19 mouse cellular contexts compared by ENCODE assay signal in genomic region chr6:48440306-48441014, GRCm38 (mm10). TPM values are rescaled to one million over a fixed set of nuclear protein-coding genes. Genes with fewer than 3 reads are reported as not detected.
DNase-seq lines count a peak whose midpoint lies in the region; ATAC-seq and TF ChIP-seq lines count a peak whose summit lies in the region.
"Had no signal": no experiment of that assay in that cellular context is flagged by ENCODE, and none has a peak within 500 bp of the region (broad histone marks: within the 10 kb centered on the region; RNA-seq: fewer than 3 reads in every experiment).

No protein-coding gene starts in this region.

- WGBS in lung, postnatal 0 days, result 47% methylated on average over 14 of the region's 14 CpGs
- WGBS in embryonic facial prominence, embryonic 13.5 days, result 23% methylated on average over 13 of the region's 14 CpGs

- peaks cover 33% of the 10 kb centered on the region for H3K36me3 ChIP-seq in lung, postnatal 0 days (ENCODE audit: insufficient read depth, low read length)
- peaks cover 69% of the 10 kb centered on the region for H3K36me3 ChIP-seq in embryonic facial prominence, embryonic 13.5 days

- H3K9ac ChIP-seq in lung, postnatal 0 days (replicated peaks; ENCODE audit: low read depth), result no peak overlapping the region
- 0 out of 2 replicates have a peak overlapping the region, but pooled peaks have one; percentile 16 for H3K9ac ChIP-seq in embryonic facial prominence, embryonic 13.5 days
- H3K9ac ChIP-seq: lung, embryonic 15.5 days; stomach, embryonic 15.5 days had no signal

- H3K9me3 ChIP-seq in lung, postnatal 0 days (ENCODE audit: low read length), result no peaks in the 10 kb centered on the region
- no peaks in the 10 kb centered on the region for H3K9me3 ChIP-seq in embryonic facial prominence, embryonic 13.5 days
- H3K9me3 ChIP-seq: lung, embryonic 15.5 days; stomach, embryonic 15.5 days had no signal

- no peak overlapping the region for H3K27ac ChIP-seq in lung, postnatal 0 days (ENCODE audit: low read length)
- peak overlapping the region; percentile 55; the same call in 1 of the 2 replicates for H3K27ac ChIP-seq in embryonic facial prominence, embryonic 13.5 days
- H3K27ac ChIP-seq: layer of hippocampus, adult 2 months; lung, embryonic 15.5 days; stomach, embryonic 15.5 days had no signal

- DNase-seq in cerebellum, adult 9-10 months, result peak; percentile 21
- no peak for DNase-seq in cerebellum, adult 8-10 months
- peak; percentile 44 for DNase-seq in lung, postnatal 0 days (ENCODE audit: low spot score)
- DNase-seq in lung, postnatal 10 days, result no peak
- peak; percentile 36 to 56 for DNase-seq in kidney, postnatal 36 days
- DNase-seq: adrenal gland, postnatal 25 days; B cell, adult 2 months; cerebellum, adult 2 months; midbrain, embryonic 14.5 days; right cerebral cortex, postnatal 25 days had no signal

- H3K27me3 ChIP-seq in lung, postnatal 0 days (replicated peaks; ENCODE audit: insufficient read depth, low read length), result no peaks in the 10 kb centered on the region
- H3K27me3 ChIP-seq in embryonic facial prominence, embryonic 13.5 days, result peaks cover 26% of the 10 kb centered on the region
- H3K27me3 ChIP-seq: lung, embryonic 15.5 days; Patski; stomach, embryonic 15.5 days had no signal

- TF ChIP-seq EP300 in lung, postnatal 0 days (IDR thresholded peaks at IDR 0.05), result no peak

- TF ChIP-seq CTCF in lung, postnatal 0 days (IDR thresholded peaks at IDR 0.05), result no peak

- peaks cover 5% of the 10 kb centered on the region; the same call in 1 of the 2 replicates for H3K4me1 ChIP-seq in lung, postnatal 0 days (ENCODE audit: insufficient read depth, low read depth, low read length)
- H3K4me1 ChIP-seq in embryonic facial prominence, embryonic 13.5 days, result peaks cover 76% of the 10 kb centered on the region

- no peak overlapping the region for H3K4me2 ChIP-seq in lung, postnatal 0 days (replicated peaks; ENCODE audit: low read depth, low read length)
- H3K4me2 ChIP-seq in embryonic facial prominence, embryonic 13.5 days, result no peak overlapping the region
- H3K4me2 ChIP-seq: lung, embryonic 15.5 days; stomach, embryonic 15.5 days had no signal

- H3K4me3 ChIP-seq in lung, postnatal 0 days (ENCODE audit: low read depth, low read length), result no peak overlapping the region
- H3K4me3 ChIP-seq in embryonic facial prominence, embryonic 13.5 days, result no peak overlapping the region
- H3K4me3 ChIP-seq: layer of hippocampus, adult 2 months; lung, embryonic 15.5 days; stomach, embryonic 15.5 days had no signal

- no peak for ATAC-seq in lung, postnatal 0 days
- no peak for ATAC-seq in embryonic facial prominence, embryonic 13.5 days (ENCODE audit: insufficient number of reproducible peaks, insufficient read depth, low FRiP score, low TSS enrichment, low read depth)
- no peak for ATAC-seq in inflammation-experienced regulatory T-cells, adult 6 months
- no peak for ATAC-seq in megakaryocyte-erythroid progenitor cell, adult 5-6 weeks (replicated peaks; ENCODE audit: low FRiP score, low TSS enrichment, poor library complexity, severe bottlenecking)
- ATAC-seq: Patski had no signal

RNA-seq across cellular contexts. Expression of gene Zfp467, which starts 5.2 kb away (rescaled TPM):
- polyA plus RNA-seq in lung, postnatal 0 days (2015; fragmentation: Nextera tagmentation; extraction: Ambion mirVana), result 31.5 and 34.6 TPM in 2 replicates
- polyA plus RNA-seq in embryonic facial prominence, embryonic 13.5 days (2015; fragmentation: Nextera tagmentation; extraction: Ambion mirVana), result 30.2 and 31.6 TPM in 2 replicates
- 10 to 100 TPM in 1 of 3 experiments, 1 to 10 TPM in 2; 4.5 to 10.4 (median 8.2) TPM for polyA plus RNA-seq in inflammation-experienced regulatory T-cells, adult 6 months (2017; shearing (Covaris generic))
- total RNA-seq in megakaryocyte-erythroid progenitor cell, adult 5-6 weeks (2014; fragmentation: Nextera tagmentation), result 0.33 and 0.67 TPM in 2 replicates
- total RNA-seq in megakaryocyte-erythroid progenitor cell, adult 5-6 weeks (2017), result 0.33 TPM in 1 of 2 replicates, not detected in the other

RNA-seq across cellular contexts. Expression of gene Sspo, which starts 7.6 kb away (rescaled TPM):
- 0.31 and 0.64 TPM in 2 replicates for polyA plus RNA-seq in lung, postnatal 0 days (2015; fragmentation: Nextera tagmentation; extraction: Ambion mirVana)
- polyA plus RNA-seq in embryonic facial prominence, embryonic 13.5 days (2015; fragmentation: Nextera tagmentation; extraction: Ambion mirVana), result 0.25 and 0.46 TPM in 2 replicates
- 1 to 10 TPM in 1 of 3 experiments, under 1 TPM in 2; 0.54 to 1.2 (median 0.97) TPM for polyA plus RNA-seq in inflammation-experienced regulatory T-cells, adult 6 months (2017; shearing (Covaris generic))
- not detected in 2 replicates for total RNA-seq in megakaryocyte-erythroid progenitor cell, adult 5-6 weeks (2014; fragmentation: Nextera tagmentation)
- not detected in 2 replicates for total RNA-seq in megakaryocyte-erythroid progenitor cell, adult 5-6 weeks (2017)
- total RNA-seq: granulocyte monocyte progenitor cell, adult 5-6 weeks; hematopoietic stem cell, adult 5-6 weeks had no signal

RNA-seq across cellular contexts. Expression of gene Krba1, which starts 45.1 kb away (rescaled TPM):
- 7.6 and 8.4 TPM in 2 replicates for polyA plus RNA-seq in lung, postnatal 0 days (2015; fragmentation: Nextera tagmentation; extraction: Ambion mirVana)
- polyA plus RNA-seq in embryonic facial prominence, embryonic 13.5 days (2015; fragmentation: Nextera tagmentation; extraction: Ambion mirVana), result 25.8 and 28.0 TPM in 2 replicates
- 10 to 100 TPM in 2 of 3 experiments, 1 to 10 TPM in 1; 9.2 to 19.7 (median 12.2) TPM for polyA plus RNA-seq in inflammation-experienced regulatory T-cells, adult 6 months (2017; shearing (Covaris generic))
- total RNA-seq in megakaryocyte-erythroid progenitor cell, adult 5-6 weeks (2014; fragmentation: Nextera tagmentation), result 8.4 and 9.1 TPM in 2 replicates
- total RNA-seq in megakaryocyte-erythroid progenitor cell, adult 5-6 weeks (2017), result 4.8 and 8.0 TPM in 2 replicates

Comparison
In these comparisons a context has a peak if more than half of its experiments do, and no peak if none do; other contexts are left out.
1. DNase-seq: peak in cerebellum, adult 9-10 months (single experiment), lung, postnatal 0 days (single experiment) and kidney, postnatal 36 days (2 of 2); none in cerebellum, adult 8-10 months (single experiment) and lung, postnatal 10 days (single experiment).